Mouse (Mus musculus) forebrain, embryonic 14.5 days (tissue): ENCODE measurements around the gene Qrich2. TPM values are rescaled to one million over a fixed set of nuclear protein-coding genes. Genes with fewer than 3 reads are reported as not detected.
A peak's percentile ranks its signal among the peaks of the same experiment; 100 is the strongest.
"Not testable (repeated sequence)": the region's sequence is repeated elsewhere in the genome, so short reads cannot be mapped to it uniquely, and the experiment has no call there.

Experiments
- ATAC-seq: fragments of 200-750 bp; cut with Nextera tagmentation; 2 replicates; pipeline ENCODE4 v1.8.0; 2017; ENCODE audit warnings: mild to moderate bottlenecking, moderate library complexity
- DNase-seq: peaks from one replicate; pipeline ENCODE4 v3.0.0-alpha.2; 2015; ENCODE audit warnings: low spot score
- H3K27ac ChIP-seq: fragments of 300-500 bp; sonication (generic); 2 replicates; pipeline ENCODE4 v1.5.1; 2014; ENCODE audit warnings: low read depth, mild to moderate bottlenecking, control low read depth, low read length, moderate library complexity
- H3K27me3 ChIP-seq: fragments of 300-500 bp; sonication (generic); replicated peaks from 2 replicates; pipeline ENCODE4 v1.6.1; 2014; ENCODE audit warnings: low read length, control low read depth, mixed read lengths; ENCODE audit not compliant: control insufficient read depth, insufficient read depth
- H3K36me3 ChIP-seq: fragments of 300-500 bp; sonication (generic); 2 replicates; pipeline ENCODE4 v1.6.1; 2014; ENCODE audit warnings: low read length, control low read depth; ENCODE audit not compliant: control insufficient read depth, insufficient read depth
- H3K4me1 ChIP-seq: fragments of 300-500 bp; sonication (generic); 2 replicates; pipeline ENCODE4 v1.6.1; 2014; ENCODE audit warnings: antibody characterized with exemption, low read length, control low read depth; ENCODE audit not compliant: control insufficient read depth, insufficient read depth
- H3K4me2 ChIP-seq: fragments of 300-500 bp; sonication (generic); 2 replicates; pipeline ENCODE4 v1.6.1; 2014; ENCODE audit warnings: mild to moderate bottlenecking, control low read depth, low read length
- H3K4me3 ChIP-seq: fragments of 300-500 bp; sonication (generic); 2 replicates; pipeline ENCODE4 v1.5.1; 2014; ENCODE audit warnings: low read depth, low read length, control low read depth
- H3K9ac ChIP-seq: fragments of 300-500 bp; sonication (generic); 2 replicates; pipeline ENCODE4 v1.6.1; 2014; ENCODE audit warnings: mild to moderate bottlenecking, low read length, control low read depth, moderate library complexity
- H3K9me3 ChIP-seq: fragments of 300-500 bp; sonication (generic); replicated peaks from 2 replicates; pipeline ENCODE4 v1.6.1; 2016; ENCODE audit warnings: low read length, control low read depth, mixed read lengths; ENCODE audit not compliant: control insufficient read depth
- WGBS: fragments of 180-500 bp; shearing (Covaris S2); extraction: QIAGEN DNeasy Blood & Tissue Kit; methylation state at CpG from one replicate; pipeline ENCODE4 v1.1.7; 2014; 5-methylcytosine and 5-hydroxymethylcytosine counted together
- polyA plus RNA-seq: library from polyadenylated mRNA; unstranded; fragments of >200 nt; fragmentation: Nextera tagmentation; extraction: Ambion mirVana; gene quantifications from 2 replicates; pipeline ENCODE4 v1.2.1, GENCODE M21; 2014

The Qrich2 gene
- polyA plus RNA-seq, 1 experiment from 2014 or later, result not detected

- not testable (repeated sequence) for H3K27ac ChIP-seq, H3K4me1 ChIP-seq, H3K9me3 ChIP-seq, ATAC-seq, DNase-seq, H3K27me3 ChIP-seq, H3K4me3 ChIP-seq, H3K4me2 ChIP-seq, H3K36me3 ChIP-seq, H3K9ac ChIP-seq
- WGBS, result 100% methylated on average over 1 of the region's 1 CpGs
Observed at GRCm38 (mm10) chr11:116492507-116492906, 26.5 kb upstream of the Qrich2 start.

- no peak for ATAC-seq
- peak overlapping the region; percentile 97 for H3K9ac ChIP-seq
- H3K4me1 ChIP-seq, result peaks cover 8% of the 10 kb centered on the region
- H3K4me3 ChIP-seq, result no peak overlapping the region
- 74% methylated on average over 6 of the region's 6 CpGs for WGBS
- no peaks in the 10 kb centered on the region for H3K9me3 ChIP-seq
- DNase-seq, result no peak
- H3K27me3 ChIP-seq, result no peaks in the 10 kb centered on the region
- peaks cover 16% of the 10 kb centered on the region for H3K36me3 ChIP-seq
- no peak overlapping the region for H3K27ac ChIP-seq
- H3K4me2 ChIP-seq, result no peak overlapping the region; the same call in 1 of the 2 replicates
Observed at GRCm38 (mm10) chr11:116491338-116491737, 25.3 kb upstream of the Qrich2 start.

- peak overlapping the region; percentile 73 for H3K4me2 ChIP-seq
- H3K4me3 ChIP-seq, result peak overlapping the region; percentile 99
- ATAC-seq, result peak; percentile 95
- H3K36me3 ChIP-seq, result peaks cover 24% of the 10 kb centered on the region
- no peaks in the 10 kb centered on the region for H3K9me3 ChIP-seq
- H3K4me1 ChIP-seq, result peaks cover 8% of the 10 kb centered on the region
- WGBS, result under 1% methylated on average over 62 of the region's 62 CpGs
- peak overlapping the region; percentile 97 for H3K9ac ChIP-seq
- H3K27ac ChIP-seq, result peak overlapping the region; percentile 87
- H3K27me3 ChIP-seq, result no peaks in the 10 kb centered on the region
- DNase-seq, result peak; percentile 94
Observed at GRCm38 (mm10) chr11:116490232-116491107, 24.4 kb upstream of the Qrich2 start.

- peak; percentile 23 for DNase-seq
- H3K36me3 ChIP-seq, result peaks cover 31% of the 10 kb centered on the region
- WGBS, result 0% methylated on average over 36 of the region's 39 CpGs
- peak overlapping the region; percentile 87 for H3K27ac ChIP-seq
- peak; percentile 56 for ATAC-seq
- H3K4me2 ChIP-seq, result peak overlapping the region; percentile 73
- peak overlapping the region; percentile 97 for H3K9ac ChIP-seq
- peak overlapping the region; percentile 99 for H3K4me3 ChIP-seq
- H3K27me3 ChIP-seq, result no peaks in the 10 kb centered on the region
- H3K4me1 ChIP-seq, result peaks cover 8% of the 10 kb centered on the region
- no peaks in the 10 kb centered on the region for H3K9me3 ChIP-seq
Observed at GRCm38 (mm10) chr11:116489771-116490231, 23.8 kb upstream of the Qrich2 start.

- WGBS, result 72% methylated on average over 14 of the region's 14 CpGs
- no peak for DNase-seq
- H3K9ac ChIP-seq, result peak overlapping the region; percentile 97
- H3K4me2 ChIP-seq, result peak overlapping the region; percentile 73
- H3K27ac ChIP-seq, result no peak overlapping the region
- H3K27me3 ChIP-seq, result no peaks in the 10 kb centered on the region
- H3K36me3 ChIP-seq, result peaks cover 39% of the 10 kb centered on the region
- no peak for ATAC-seq
- H3K4me1 ChIP-seq, result peaks cover 8% of the 10 kb centered on the region
- peak overlapping the region; percentile 99 for H3K4me3 ChIP-seq
- no peaks in the 10 kb centered on the region for H3K9me3 ChIP-seq
Observed at GRCm38 (mm10) chr11:116488693-116489375, 22.8 kb upstream of the Qrich2 start.

GRCm38 (mm10) chr11:116488207-116488606 is 22.2 kb upstream of the Qrich2 start:
- H3K4me3 ChIP-seq, result no peak overlapping the region
- H3K36me3 ChIP-seq, result peaks cover 45% of the 10 kb centered on the region
- no peaks in the 10 kb centered on the region for H3K9me3 ChIP-seq
- no peak overlapping the region for H3K9ac ChIP-seq
- H3K4me2 ChIP-seq, result no peak overlapping the region
- H3K27ac ChIP-seq, result no peak overlapping the region
- H3K4me1 ChIP-seq, result peaks cover 8% of the 10 kb centered on the region
- DNase-seq (no peak), ATAC-seq (no peak)
- H3K27me3 ChIP-seq, result no peaks in the 10 kb centered on the region

- H3K9ac ChIP-seq, result no peak overlapping the region
- H3K27me3 ChIP-seq, result no peaks in the 10 kb centered on the region
- peaks cover 6% of the 10 kb centered on the region for H3K4me1 ChIP-seq
- no peak overlapping the region for H3K27ac ChIP-seq
- DNase-seq (no peak), ATAC-seq (no peak)
- no peaks in the 10 kb centered on the region for H3K9me3 ChIP-seq
- no peak overlapping the region for H3K4me3 ChIP-seq
- 88% methylated on average over 8 of the region's 8 CpGs for WGBS
- peaks cover 81% of the 10 kb centered on the region for H3K36me3 ChIP-seq
- H3K4me2 ChIP-seq, result no peak overlapping the region
Observed at GRCm38 (mm10) chr11:116484261-116484660, 18.2 kb upstream of the Qrich2 start.

- H3K27ac ChIP-seq, result no peak overlapping the region
- no peaks in the 10 kb centered on the region for H3K4me1 ChIP-seq
- H3K4me3 ChIP-seq, result no peak overlapping the region
- H3K36me3 ChIP-seq, result peaks cover 94% of the 10 kb centered on the region
- H3K27me3 ChIP-seq, result no peaks in the 10 kb centered on the region
- DNase-seq (no peak), ATAC-seq (no peak)
- H3K4me2 ChIP-seq, result no peak overlapping the region
- H3K9ac ChIP-seq, result no peak overlapping the region
- no peaks in the 10 kb centered on the region for H3K9me3 ChIP-seq
- whole genome bisulfite sequencing, result 78% methylated on average over 7 of the region's 7 CpGs
Observed at GRCm38 (mm10) chr11:116481776-116482175, 15.7 kb upstream of the Qrich2 start.

- H3K36me3 ChIP-seq, result peaks cover 95% of the 10 kb centered on the region
- ATAC-seq, result no peak
- H3K9ac ChIP-seq, result no peak overlapping the region
- H3K4me3 ChIP-seq, result no peak overlapping the region
- no peak overlapping the region for H3K27ac ChIP-seq
- H3K4me2 ChIP-seq, result no peak overlapping the region
- DNase-seq, result no peak
- no peaks in the 10 kb centered on the region for H3K4me1 ChIP-seq
- H3K27me3 ChIP-seq, result no peaks in the 10 kb centered on the region
- WGBS, result 97% methylated on average over 8 of the region's 8 CpGs
- H3K9me3 ChIP-seq, result no peaks in the 10 kb centered on the region
Observed at GRCm38 (mm10) chr11:116480975-116481374, 14.9 kb upstream of the Qrich2 start.
